Mouse (Mus musculus) testis, adult 2 months (tissue): Measurements from ENCODE around the gene Gtpbp8. TPM values are rescaled to one million over a fixed set of nuclear protein-coding genes. Genes with fewer than 3 reads are reported as not detected.

Source experiments
- H3K27ac ChIP-seq: fragments of 200-500 bp; 2 replicates; pipeline ENCODE4 v1.5.1; 2012; ENCODE audit warnings: low read depth, low read length; ENCODE audit not compliant: control insufficient read depth, insufficient read depth
- H3K27me3 ChIP-seq: fragments of 200-500 bp; 2 replicates; pipeline ENCODE4 v1.6.1; 2012; ENCODE audit warnings: mild to moderate bottlenecking, low read length, moderate library complexity; ENCODE audit not compliant: control insufficient read depth, insufficient read depth
- H3K36me3 ChIP-seq: fragments of 200-500 bp; 2 replicates; pipeline ENCODE4 v1.6.1; 2012; ENCODE audit warnings: mild to moderate bottlenecking, low read length; ENCODE audit not compliant: control insufficient read depth, insufficient read depth
- H3K4me1 ChIP-seq: fragments of 200-500 bp; 2 replicates; pipeline ENCODE4 v1.6.1; 2012; ENCODE audit warnings: low read length; ENCODE audit not compliant: control insufficient read depth, insufficient read depth
- H3K4me3 ChIP-seq: fragments of 200-500 bp; 2 replicates; pipeline ENCODE4 v1.5.1; 2012; ENCODE audit warnings: low read depth, mild to moderate bottlenecking, low read length, moderate library complexity, mixed read lengths; ENCODE audit not compliant: control insufficient read depth
- CTCF ChIP-seq: fragments of 200-500 bp; IDR thresholded peaks from 2 replicates; pipeline ENCODE4 v1.5.1; 2012; ENCODE audit warnings: low read depth, mild to moderate bottlenecking, inconsistent platforms, low read length, moderate library complexity; ENCODE audit not compliant: control insufficient read depth, insufficient read depth, insufficient replicate concordance
- POLR2A ChIP-seq: fragments of 200-500 bp; IDR thresholded peaks from 2 replicates; pipeline ENCODE4 v1.6.1; 2012; ENCODE audit warnings: low read depth, mild to moderate bottlenecking, inconsistent platforms, low read length, moderate library complexity; ENCODE audit not compliant: control insufficient read depth
- polyA plus RNA-seq: library from polyadenylated mRNA; depleted of rRNA; stranded (reverse); fragments of >200 nt; gene quantifications from 2 replicates; pipeline ENCODE4 v1.2.3, GENCODE M21; 2012

Gtpbp8 gene
- polyA plus RNA-seq, 1 experiment = 2.8 TPM

DNA sequence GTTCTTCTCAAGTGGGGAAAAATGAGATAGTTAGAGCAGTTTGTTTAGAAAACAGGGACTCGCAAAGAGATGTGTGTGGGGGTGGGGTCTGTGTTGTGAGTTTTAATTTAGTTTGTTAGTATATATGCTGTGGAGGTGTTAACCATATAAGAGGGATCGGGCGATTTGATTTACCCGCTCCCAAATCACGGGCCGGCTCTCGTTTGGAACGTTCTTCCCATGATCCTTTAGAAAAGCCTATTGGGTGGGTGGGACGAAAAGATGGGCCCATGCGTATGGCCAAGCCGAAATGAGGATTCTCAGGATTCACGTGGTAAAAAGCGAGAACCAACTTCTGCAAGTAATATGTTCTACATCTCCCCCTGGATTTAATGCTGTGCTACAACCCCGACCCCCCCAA lies 21.3 kb downstream of the Gtpbp8 start:
- Histone ChIP-seq H3K4me1 (peaks cover 6% of the 10 kb centered on the region), H3K27me3 (no peaks in the 10 kb centered on the region), H3K36me3 (no peaks in the 10 kb centered on the region; the same call in 1 of the 2 replicates), H3K4me3 (peak overlapping the region; percentile 91), H3K27ac (peak overlapping the region; percentile 82)
- TF ChIP-seq CTCF (no peak), POLR2A (no peak)

DNA sequence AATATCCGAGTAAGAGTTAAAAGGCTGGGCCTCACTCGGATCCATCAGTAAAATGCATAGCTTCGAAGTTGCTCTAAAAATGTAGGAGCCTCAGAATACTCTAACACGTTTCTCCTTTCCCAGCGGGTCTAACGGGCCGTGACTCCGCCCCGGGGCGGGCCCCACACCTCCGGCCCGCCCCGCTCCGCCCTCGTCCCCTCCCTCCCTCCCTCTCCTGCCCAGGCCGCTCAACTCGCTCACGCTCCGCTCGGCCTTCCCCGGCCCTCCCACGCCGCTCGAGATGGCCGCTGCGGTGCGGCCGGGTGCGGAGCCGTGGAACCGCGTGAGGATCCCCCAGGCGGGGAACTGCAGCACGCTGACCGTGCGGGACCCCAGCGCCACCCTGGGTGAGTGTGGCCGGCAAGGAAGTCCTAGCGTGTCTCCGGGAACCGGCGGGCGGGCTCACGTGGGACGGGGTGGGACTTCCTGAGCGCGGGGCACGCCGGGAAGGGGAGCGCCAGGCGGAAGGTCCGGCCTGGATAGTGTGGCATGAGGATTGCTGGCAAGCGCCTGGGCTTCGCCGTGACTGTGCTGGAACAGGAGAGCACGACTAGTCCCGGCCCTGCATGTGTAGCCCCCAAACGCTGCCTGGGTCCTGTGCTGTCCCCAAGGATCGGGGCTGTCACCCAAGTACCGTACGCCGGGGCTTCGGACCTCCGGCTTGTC lies 21.9 kb downstream of the Gtpbp8 start, which contains the start of gene Nepro:
Nepro (plus strand) TSS at position 219 of the 705 bp plus-strand sequence.
- H3K4me1 ChIP-seq = peaks cover 6% of the 10 kb centered on the region
- H3K36me3 ChIP-seq = no peaks in the 10 kb centered on the region
- peak within 1 kb of the TSS; percentile 91 for H3K4me3 ChIP-seq
- H3K27me3 ChIP-seq = no peaks in the 10 kb centered on the region
- TF ChIP-seq POLR2A (peak; percentile 86), CTCF (no peak)
- H3K27ac ChIP-seq = peak within 1 kb of the TSS; percentile 82

DNA sequence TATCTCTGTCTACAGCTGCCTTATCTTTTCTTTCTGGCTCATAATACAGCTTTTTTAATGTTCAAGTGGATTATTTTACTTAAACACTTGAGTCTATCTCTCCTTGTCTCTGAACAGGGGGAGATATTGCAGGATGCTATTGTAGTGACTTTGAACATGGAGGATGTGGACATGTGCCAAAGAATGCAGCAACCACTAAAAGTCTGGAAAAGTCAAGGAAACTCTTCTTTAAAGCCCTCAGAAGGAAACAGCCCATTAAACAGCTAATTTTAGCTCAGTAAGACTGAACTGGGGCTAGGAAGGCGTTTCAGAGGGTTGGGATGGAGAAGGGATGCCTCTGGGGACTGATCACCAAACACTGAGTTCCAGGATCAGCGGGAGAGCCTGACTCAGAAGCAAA lies 23.5 kb downstream of the Gtpbp8 start:
- TF ChIP-seq CTCF = no peak
- no peak for TF ChIP-seq POLR2A
- no peaks in the 10 kb centered on the region for H3K36me3 ChIP-seq
- H3K27me3 ChIP-seq = no peaks in the 10 kb centered on the region
- peaks cover 6% of the 10 kb centered on the region for H3K4me1 ChIP-seq
- no peak overlapping the region for H3K4me3 ChIP-seq
- no peak overlapping the region for H3K27ac ChIP-seq

DNA sequence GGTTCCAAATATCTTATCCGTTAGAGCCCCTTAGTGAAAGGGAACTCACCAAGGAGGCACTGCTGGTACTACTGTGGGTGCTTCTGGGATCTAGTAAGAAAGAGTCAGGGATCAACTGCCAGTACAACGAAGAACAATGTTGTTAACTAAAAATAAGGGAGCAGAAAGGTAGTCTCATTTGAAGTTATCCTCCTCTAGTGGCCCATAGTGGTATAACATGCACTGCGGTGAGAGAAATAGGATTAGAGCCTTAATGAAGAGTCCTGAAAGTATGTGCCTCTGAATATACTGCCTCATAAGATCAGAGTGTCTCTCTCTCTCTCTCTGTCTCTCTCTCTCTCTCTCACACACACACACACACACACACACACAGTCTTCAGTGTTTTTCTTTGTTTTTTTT lies 25.6 kb downstream of the Gtpbp8 start:
- peaks cover 6% of the 10 kb centered on the region for H3K4me1 ChIP-seq
- H3K36me3 ChIP-seq = no peaks in the 10 kb centered on the region
- no peak overlapping the region for H3K27ac ChIP-seq
- no peak for TF ChIP-seq CTCF
- no peak for TF ChIP-seq POLR2A
- no peaks in the 10 kb centered on the region for H3K27me3 ChIP-seq
- no peak overlapping the region for H3K4me3 ChIP-seq

DNA sequence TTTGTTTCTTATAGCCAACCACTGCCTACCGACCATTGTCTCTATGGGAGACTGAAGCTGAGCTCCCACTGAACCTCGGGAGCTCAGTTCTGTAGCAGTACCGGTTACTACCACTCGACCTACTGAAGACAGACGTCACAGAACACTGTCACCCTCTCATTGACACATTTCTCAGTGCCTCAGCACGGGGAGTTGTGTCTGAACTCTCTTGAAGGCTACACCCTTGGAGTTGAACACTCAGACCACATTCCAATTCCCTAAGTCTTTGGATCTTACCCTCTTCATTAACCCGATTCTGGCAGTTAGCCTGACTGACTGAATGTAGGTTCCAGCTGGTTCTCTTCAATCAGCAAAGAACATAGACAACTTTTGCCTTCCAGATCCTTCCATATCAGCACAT lies 26.8 kb downstream of the Gtpbp8 start:
- no peak overlapping the region for H3K4me3 ChIP-seq
- no peaks in the 10 kb centered on the region for H3K27me3 ChIP-seq
- H3K36me3 ChIP-seq = no peaks in the 10 kb centered on the region
- TF ChIP-seq POLR2A (no peak), CTCF (no peak)
- no peak overlapping the region for H3K27ac ChIP-seq
- H3K4me1 ChIP-seq = no peaks in the 10 kb centered on the region

DNA sequence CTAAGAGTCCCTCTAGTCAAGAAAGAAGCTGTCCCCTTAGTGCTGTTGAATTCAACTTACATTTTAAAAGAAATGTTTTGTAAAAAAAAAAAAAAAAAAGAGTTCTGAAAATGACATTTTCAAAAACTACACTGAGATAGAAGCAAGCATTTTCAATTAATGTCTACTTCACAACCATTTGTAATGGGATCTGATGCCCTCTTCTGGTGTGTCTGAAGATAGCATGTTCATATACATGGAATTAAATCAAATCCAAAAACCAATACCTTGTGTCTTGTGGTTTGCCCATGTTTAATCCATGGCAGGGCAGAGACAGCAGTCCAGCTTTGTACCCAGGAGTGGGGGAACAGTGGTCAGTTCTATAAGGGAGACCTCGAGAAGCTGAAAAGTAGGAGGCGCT lies 28.3 kb downstream of the Gtpbp8 start:
- no peak overlapping the region for H3K27ac ChIP-seq
- no peaks in the 10 kb centered on the region for H3K36me3 ChIP-seq
- H3K27me3 ChIP-seq = no peaks in the 10 kb centered on the region
- no peaks in the 10 kb centered on the region for H3K4me1 ChIP-seq
- H3K4me3 ChIP-seq = no peak overlapping the region
- TF ChIP-seq POLR2A = no peak

DNA sequence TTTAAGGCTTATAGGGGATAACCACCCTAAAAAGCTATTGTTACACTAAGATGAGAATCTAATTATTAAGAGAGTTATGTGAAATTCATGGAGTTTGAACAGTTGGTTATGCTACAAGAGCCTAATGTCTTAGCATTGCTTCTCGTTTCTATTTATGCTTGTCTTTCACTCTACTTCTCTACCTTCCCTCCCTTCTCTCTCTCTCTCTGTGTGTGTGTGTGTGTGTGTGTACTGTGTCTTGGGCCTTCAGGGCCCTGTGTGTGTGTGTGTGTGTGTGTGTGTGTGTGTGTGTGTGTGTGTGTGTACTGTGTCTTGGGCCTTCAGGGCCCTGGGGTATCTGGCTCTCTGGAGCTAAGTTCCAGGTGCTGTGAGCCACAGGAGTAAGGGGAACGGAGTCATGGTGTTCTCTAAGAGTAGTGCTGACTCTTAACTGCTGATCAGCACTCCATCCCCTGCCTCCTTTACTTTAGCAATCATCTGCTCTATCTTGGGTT lies 29.0 kb downstream of the Gtpbp8 start:
- H3K4me3 ChIP-seq = no peak overlapping the region
- no peak overlapping the region for H3K27ac ChIP-seq
- H3K4me1 ChIP-seq = no peaks in the 10 kb centered on the region
- no peaks in the 10 kb centered on the region for H3K27me3 ChIP-seq
- TF ChIP-seq POLR2A (no peak), CTCF (no peak)
- no peaks in the 10 kb centered on the region for H3K36me3 ChIP-seq
